Mouse (Mus musculus): ENCODE measurements around the gene Ppp1r15a.
"Not testable (repeated sequence)": the region's sequence is repeated elsewhere in the genome, so short reads cannot be mapped to it uniquely, and the experiment has no call there.

Ppp1r15a gene

GRCm38 (mm10) chr7:45484985-45485384 lies 41.1 kb downstream of the Ppp1r15a start:
- not testable (repeated sequence) for DNase-seq (ENCODE audit: low spot score in 2 of 2)

DNA sequence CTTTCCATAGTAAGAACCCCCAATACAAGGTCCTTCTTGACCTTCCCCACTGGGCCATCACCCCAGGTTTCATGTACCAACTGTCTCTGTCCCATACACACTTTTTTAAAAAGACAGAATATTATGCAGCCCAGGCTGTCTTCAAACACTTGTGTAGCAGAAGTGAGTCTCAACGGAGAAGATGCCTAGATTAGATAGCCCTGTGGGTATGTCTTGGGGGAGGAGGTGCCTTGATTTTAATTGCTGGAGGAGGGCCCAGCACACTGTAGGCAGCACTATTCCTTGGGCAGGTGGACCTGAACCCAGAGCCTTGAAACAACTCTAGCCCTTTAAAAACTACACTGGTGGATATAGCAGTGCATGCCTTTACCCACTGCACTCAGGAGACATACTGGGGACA lies 43.9 kb downstream of the Ppp1r15a start:
- DNase-seq (ENCODE audit: low spot score in 2 of 2): no peak

DNA sequence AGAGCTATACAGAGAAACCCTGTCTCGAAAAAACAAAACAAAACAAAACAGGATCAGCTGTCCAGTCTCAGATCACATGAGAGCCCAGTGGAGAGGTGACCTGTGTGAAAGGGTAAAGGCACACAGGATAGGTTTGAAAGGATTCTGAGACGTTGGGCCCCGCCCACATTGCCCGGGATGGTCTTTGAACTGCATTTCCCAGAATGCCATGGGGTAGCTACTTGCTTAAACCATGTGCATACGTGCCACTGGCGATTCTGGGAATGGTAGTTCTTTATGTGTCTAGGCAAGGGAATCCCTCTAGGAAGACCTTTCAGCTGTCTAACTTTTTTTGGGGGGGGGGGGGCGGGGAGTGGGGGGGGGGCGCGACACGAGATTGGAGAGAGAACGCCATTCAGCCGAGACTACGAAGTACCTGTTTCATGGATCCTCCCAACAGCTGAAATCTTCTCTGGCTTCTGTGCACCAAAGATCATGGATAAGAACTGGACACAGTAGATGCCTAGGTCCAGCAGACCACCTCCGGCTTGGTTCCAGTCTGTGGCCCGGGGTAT lies 44.6 kb downstream of the Ppp1r15a start, which contains the start of gene Tulp2:
Tulp2 (plus strand) TSS at position 504 of the 554 bp plus-strand sequence.
- peak; percentile 56 to 72 for DNase-seq (ENCODE audit: low spot score in 2 of 2)

DNA sequence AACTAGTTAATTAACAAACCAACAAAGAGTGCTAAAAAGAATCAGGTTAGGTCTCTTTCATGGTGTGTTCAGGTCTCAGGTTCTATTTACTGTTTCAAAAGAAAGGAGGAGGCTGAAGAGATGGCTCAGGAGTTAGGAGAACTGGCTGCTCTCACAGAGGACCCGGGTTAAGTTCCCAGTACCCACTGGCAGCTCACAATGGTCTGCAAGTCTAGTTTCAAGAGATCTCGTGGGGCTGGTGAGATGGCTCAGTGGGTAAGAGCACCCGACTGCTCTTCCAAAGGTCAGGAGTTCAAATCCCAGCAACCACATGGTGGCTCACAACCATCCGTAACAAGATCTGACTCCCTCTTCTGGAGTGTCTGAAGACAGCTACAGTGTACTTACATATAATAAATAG lies 45.8 kb downstream of the Ppp1r15a start:
- DNase-seq (ENCODE audit: low spot score in 2 of 2): not testable (repeated sequence)

DNA sequence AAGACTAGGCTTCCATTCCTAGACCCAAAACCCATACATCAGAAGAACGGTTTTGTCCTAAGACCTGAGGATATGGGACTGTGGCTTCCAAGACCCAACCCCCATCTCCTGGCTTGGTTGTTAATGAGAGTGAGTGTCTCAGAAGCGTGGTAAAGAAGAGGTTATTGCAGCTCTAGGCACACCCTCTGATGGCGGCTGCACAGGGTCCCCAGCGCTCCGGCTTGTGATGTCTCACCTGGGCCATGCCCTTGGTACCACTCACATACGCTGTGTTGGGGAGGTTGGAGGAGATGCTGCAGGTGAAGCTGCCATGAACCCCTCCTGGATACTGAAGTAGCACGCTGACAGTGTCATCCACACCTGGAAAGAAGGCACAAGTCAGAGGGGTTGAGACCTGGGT lies 47.3 kb downstream of the Ppp1r15a start:
- DNase-seq (ENCODE audit: low spot score in 2 of 2): no peak

GRCm38 (mm10) chr7:45477003-45477402 lies 49.1 kb downstream of the Ppp1r15a start:
- DNase-seq (ENCODE audit: low spot score in 2 of 2): no peak

DNA sequence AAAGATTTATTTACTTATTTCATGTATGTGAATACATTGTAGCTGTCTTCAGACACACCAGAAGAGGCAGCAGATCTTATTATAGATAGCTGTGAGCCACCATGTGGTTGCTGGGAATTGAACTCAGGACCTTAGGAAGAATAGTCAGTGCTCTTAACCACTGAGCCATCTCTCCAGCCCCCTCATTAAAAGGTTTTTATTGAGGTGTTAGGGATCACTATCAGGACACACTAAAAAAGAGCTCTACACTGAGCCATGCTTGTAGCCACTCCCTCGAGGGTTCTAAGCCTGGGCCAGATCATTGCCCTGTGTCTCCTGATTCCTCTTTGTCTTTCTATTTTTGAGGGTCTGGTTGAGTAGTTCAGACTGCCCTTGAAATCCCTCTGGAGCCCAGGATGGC lies 49.6 kb downstream of the Ppp1r15a start:
- DNase-seq (ENCODE audit: low spot score in 2 of 2): no peak

- no peak for DNase-seq (ENCODE audit: low spot score in 2 of 2)
Measured at GRCm38 (mm10) chr7:45475291-45475969, 50.6 kb downstream of the Ppp1r15a start.

Measured in right cerebral cortex, postnatal 36 days (tissue).